Mouse (Mus musculus) forebrain, embryonic 14.5 days (tissue): ENCODE measurements at regions not wholly inside any gene's neighbourhood (a gene's known extent, or its start where the extent isn't known, plus 50 kb on each side); places are given as distances from the start of the nearest gene placed in this dataset.

Experiments
- ATAC-seq: fragments of 200-750 bp; cut with Nextera tagmentation; 2 replicates; pipeline ENCODE4 v1.8.0; 2017; ENCODE audit warnings: mild to moderate bottlenecking, moderate library complexity
- DNase-seq: peaks from one replicate; pipeline ENCODE4 v3.0.0-alpha.2; 2015; ENCODE audit warnings: low spot score
- H3K27ac ChIP-seq: fragments of 300-500 bp; sonication (generic); 2 replicates; pipeline ENCODE4 v1.5.1; 2014; ENCODE audit warnings: low read depth, mild to moderate bottlenecking, control low read depth, low read length, moderate library complexity
- H3K27me3 ChIP-seq: fragments of 300-500 bp; sonication (generic); replicated peaks from 2 replicates; pipeline ENCODE4 v1.6.1; 2014; ENCODE audit warnings: low read length, control low read depth, mixed read lengths; ENCODE audit not compliant: control insufficient read depth, insufficient read depth
- H3K36me3 ChIP-seq: fragments of 300-500 bp; sonication (generic); 2 replicates; pipeline ENCODE4 v1.6.1; 2014; ENCODE audit warnings: low read length, control low read depth; ENCODE audit not compliant: control insufficient read depth, insufficient read depth
- H3K4me1 ChIP-seq: fragments of 300-500 bp; sonication (generic); 2 replicates; pipeline ENCODE4 v1.6.1; 2014; ENCODE audit warnings: antibody characterized with exemption, low read length, control low read depth; ENCODE audit not compliant: control insufficient read depth, insufficient read depth
- H3K4me2 ChIP-seq: fragments of 300-500 bp; sonication (generic); 2 replicates; pipeline ENCODE4 v1.6.1; 2014; ENCODE audit warnings: mild to moderate bottlenecking, control low read depth, low read length
- H3K4me3 ChIP-seq: fragments of 300-500 bp; sonication (generic); 2 replicates; pipeline ENCODE4 v1.5.1; 2014; ENCODE audit warnings: low read depth, low read length, control low read depth
- H3K9ac ChIP-seq: fragments of 300-500 bp; sonication (generic); 2 replicates; pipeline ENCODE4 v1.6.1; 2014; ENCODE audit warnings: mild to moderate bottlenecking, low read length, control low read depth, moderate library complexity
- H3K9me3 ChIP-seq: fragments of 300-500 bp; sonication (generic); replicated peaks from 2 replicates; pipeline ENCODE4 v1.6.1; 2016; ENCODE audit warnings: low read length, control low read depth, mixed read lengths; ENCODE audit not compliant: control insufficient read depth
- WGBS: fragments of 180-500 bp; shearing (Covaris S2); extraction: QIAGEN DNeasy Blood & Tissue Kit; methylation state at CpG from one replicate; pipeline ENCODE4 v1.1.7; 2014; 5-methylcytosine and 5-hydroxymethylcytosine counted together

- no peak overlapping the region for H3K4me3 ChIP-seq
- no peaks in the 10 kb centered on the region for H3K27me3 ChIP-seq
- no peak overlapping the region for H3K27ac ChIP-seq
- DNase-seq (no peak), ATAC-seq (no peak)
- no peaks in the 10 kb centered on the region for H3K9me3 ChIP-seq
- no peak overlapping the region for H3K4me2 ChIP-seq
- H3K4me1 ChIP-seq, result no peaks in the 10 kb centered on the region
- H3K36me3 ChIP-seq, result no peaks in the 10 kb centered on the region
- H3K9ac ChIP-seq, result no peak overlapping the region
- 33% methylated on average over 2 of the region's 2 CpGs for WGBS
Observed at GRCm38 (mm10) chr14:108199133-108199532, 714.8 kb downstream of the Slitrk1 start.

GRCm38 (mm10) chr14:108180920-108181319 lies 733.0 kb downstream of the Slitrk1 start:
- H3K27ac ChIP-seq, result no peak overlapping the region
- H3K4me2 ChIP-seq, result no peak overlapping the region
- no peaks in the 10 kb centered on the region for H3K4me1 ChIP-seq
- DNase-seq (no peak), ATAC-seq (no peak)
- 77% methylated on average over 2 of the region's 2 CpGs for WGBS
- H3K9me3 ChIP-seq, result no peaks in the 10 kb centered on the region
- no peak overlapping the region for H3K9ac ChIP-seq
- H3K4me3 ChIP-seq, result no peak overlapping the region
- H3K36me3 ChIP-seq, result no peaks in the 10 kb centered on the region
- H3K27me3 ChIP-seq, result no peaks in the 10 kb centered on the region

- H3K27me3 ChIP-seq, result no peaks in the 10 kb centered on the region
- H3K36me3 ChIP-seq, result no peaks in the 10 kb centered on the region
- H3K4me3 ChIP-seq, result no peak overlapping the region
- H3K9me3 ChIP-seq, result no peaks in the 10 kb centered on the region
- no peak for ATAC-seq
- DNase-seq, result peak; percentile 6
- H3K27ac ChIP-seq, result no peak overlapping the region
- no peak overlapping the region for H3K9ac ChIP-seq
- H3K4me1 ChIP-seq, result no peaks in the 10 kb centered on the region
- WGBS, result 74% methylated on average over 2 of the region's 2 CpGs
- no peak overlapping the region for H3K4me2 ChIP-seq
Observed at GRCm38 (mm10) chr14:108175275-108175860, 738.6 kb downstream of the Slitrk1 start.

- Histone ChIP-seq H3K27ac (no peak overlapping the region), H3K36me3 (no peaks in the 10 kb centered on the region), H3K9ac (no peak overlapping the region), H3K4me1 (no peaks in the 10 kb centered on the region), H3K4me2 (no peak overlapping the region), H3K4me3 (no peak overlapping the region), H3K27me3 (no peaks in the 10 kb centered on the region), H3K9me3 (no peaks in the 10 kb centered on the region)
- ATAC-seq, result 0 out of 2 replicates have a peak, but pooled peaks have one; percentile 40
- DNase-seq, result peak; percentile 63
- WGBS, result 79% methylated on average over 5 of the region's 5 CpGs
Observed at GRCm38 (mm10) chr14:108152981-108153380, 761.0 kb downstream of the Slitrk1 start.

GRCm38 (mm10) chr14:108123147-108123546 lies 790.8 kb downstream of the Slitrk1 start:
- Histone ChIP-seq H3K36me3 (no peaks in the 10 kb centered on the region), H3K4me2 (no peak overlapping the region), H3K4me1 (no peaks in the 10 kb centered on the region), H3K9ac (no peak overlapping the region), H3K4me3 (no peak overlapping the region), H3K27me3 (no peaks in the 10 kb centered on the region), H3K27ac (no peak overlapping the region), H3K9me3 (no peaks in the 10 kb centered on the region)
- DNase-seq (no peak), ATAC-seq (no peak)
- WGBS, result 92% methylated on average over 2 of the region's 2 CpGs

GRCm38 (mm10) chr14:108105009-108105408 lies 808.9 kb downstream of the Slitrk1 start:
- Histone ChIP-seq H3K9ac (no peak overlapping the region), H3K4me1 (no peaks in the 10 kb centered on the region), H3K27me3 (no peaks in the 10 kb centered on the region), H3K9me3 (no peaks in the 10 kb centered on the region), H3K27ac (no peak overlapping the region), H3K4me3 (no peak overlapping the region), H3K36me3 (no peaks in the 10 kb centered on the region), H3K4me2 (no peak overlapping the region)
- DNase-seq (no peak), ATAC-seq (no peak)
- WGBS, result 84% methylated on average over 2 of the region's 2 CpGs

GRCm38 (mm10) chr14:108090965-108091364 lies 823.0 kb downstream of the Slitrk1 start:
- Histone ChIP-seq H3K4me1 (no peaks in the 10 kb centered on the region), H3K9me3 (no peaks in the 10 kb centered on the region), H3K27me3 (no peaks in the 10 kb centered on the region), H3K9ac (no peak overlapping the region), H3K4me3 (no peak overlapping the region), H3K27ac (no peak overlapping the region), H3K36me3 (no peaks in the 10 kb centered on the region), H3K4me2 (no peak overlapping the region)
- WGBS, result 90% methylated on average over 2 of the region's 2 CpGs
- ATAC-seq (no peak), DNase-seq (no peak)

- H3K4me1 ChIP-seq, result no peaks in the 10 kb centered on the region
- H3K9ac ChIP-seq, result no peak overlapping the region
- no peak overlapping the region for H3K4me2 ChIP-seq
- DNase-seq (no peak), ATAC-seq (no peak)
- no peaks in the 10 kb centered on the region for H3K36me3 ChIP-seq
- no peaks in the 10 kb centered on the region for H3K9me3 ChIP-seq
- H3K27me3 ChIP-seq, result no peaks in the 10 kb centered on the region
- H3K27ac ChIP-seq, result no peak overlapping the region
- WGBS, result 97% methylated on average over 2 of the region's 2 CpGs
- no peak overlapping the region for H3K4me3 ChIP-seq
Observed at GRCm38 (mm10) chr14:108049997-108050396, 864.0 kb downstream of the Slitrk1 start.

- Histone ChIP-seq H3K4me1 (no peaks in the 10 kb centered on the region), H3K9me3 (no peaks in the 10 kb centered on the region), H3K4me3 (no peak overlapping the region), H3K9ac (no peak overlapping the region), H3K4me2 (no peak overlapping the region), H3K27ac (no peak overlapping the region), H3K36me3 (no peaks in the 10 kb centered on the region), H3K27me3 (no peaks in the 10 kb centered on the region)
- no peak for DNase-seq
- ATAC-seq, result no peak
- WGBS, result 85% methylated on average over 1 of the region's 1 CpGs
Observed at GRCm38 (mm10) chr14:108035959-108036358, 878.0 kb downstream of the Slitrk1 start.
